Mouse (Mus musculus): ENCODE results near the gene Mms22l. TPM values are rescaled to one million over a fixed set of nuclear protein-coding genes. Genes with fewer than 3 reads are reported as not detected.
A peak's percentile ranks its signal among the peaks of the same experiment; 100 is the strongest.
"Not testable (repeated sequence)": the region's sequence is repeated elsewhere in the genome, so short reads cannot be mapped to it uniquely, and the experiment has no call there.

Gene Mms22l
- 23.0 and 24.1 TPM in 2 replicates for polyA plus RNA-seq (2016; fragmentation: Nextera tagmentation; extraction: Ambion mirVana)

- Histone ChIP-seq H3K4me1 (no peaks in the 10 kb centered on the region), H3K27me3 (replicated peaks) (no peaks in the 10 kb centered on the region), H3K4me2 (replicated peaks) (peak within 1 kb of the TSS; percentile 67), H3K36me3 (no peaks in the 10 kb centered on the region), H3K9ac (peak within 1 kb of the TSS; percentile 87), H3K27ac (peak within 1 kb of the TSS; percentile 90), H3K9me3 (0 out of 2 replicates have a peak, but pooled peaks cover 2% of the 10 kb centered on the region), H3K4me3 (peak within 1 kb of the TSS; percentile 92)
- under 1% methylated on average over 81 of the region's 83 CpGs for WGBS
- peak; percentile 100 for ATAC-seq (ENCODE audit: low FRiP score, low read depth)
These were observed at the start of gene Mms22l for GRCm38 (mm10) chr4:24496116-24496952. Gene Mms22l, plus strand, starts transcription at chr4:24496451.

DNA sequence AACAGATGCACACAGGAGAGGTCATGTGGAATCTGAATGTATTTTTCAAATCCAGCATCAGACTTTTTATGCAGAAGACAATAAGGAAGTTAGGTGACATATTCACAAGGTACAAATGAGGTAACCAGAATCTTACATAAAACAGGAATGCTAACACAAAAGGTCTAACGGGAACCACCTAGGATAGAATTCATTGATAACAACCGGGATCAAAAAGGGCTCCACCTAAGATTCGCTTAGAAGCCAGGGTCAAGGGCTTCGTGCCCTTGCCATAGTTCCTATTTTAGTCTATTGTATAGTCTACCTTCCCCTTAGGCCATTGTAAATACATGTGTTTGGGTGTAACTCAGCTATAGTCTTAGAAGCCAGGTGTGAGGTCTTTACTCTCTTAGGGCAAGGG is 12.2 kb upstream of the Mms22l start:
- ATAC-seq (ENCODE audit: low FRiP score, low read depth) = not testable (repeated sequence)
- WGBS = 93% methylated on average over 4 of the region's 4 CpGs

DNA sequence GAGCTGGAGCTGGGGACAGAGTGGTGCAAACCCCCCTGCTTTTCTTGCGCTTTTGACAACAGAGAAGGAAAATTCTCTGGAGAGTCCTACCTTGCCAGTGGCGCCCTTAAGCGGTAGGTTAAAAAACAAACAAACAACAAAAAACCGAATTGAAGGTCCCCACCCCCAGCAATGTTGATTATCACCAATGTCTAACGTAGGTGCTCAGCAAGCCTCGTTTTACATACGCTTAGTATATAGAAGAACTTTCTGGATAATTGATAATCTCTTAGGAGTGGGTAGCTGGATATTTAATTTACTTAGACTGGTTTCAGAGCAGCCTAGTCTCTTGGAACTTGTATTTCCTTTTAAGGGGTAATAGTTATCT is 685 bp downstream of the Mms22l start:
- H3K27ac ChIP-seq = no peak overlapping the region

More for the DNA sequence above, 12.2 kb upstream of the Mms22l start:
- H3K36me3 ChIP-seq; H3K4me2 ChIP-seq (replicated peaks); H3K27me3 ChIP-seq (replicated peaks); H3K9me3 ChIP-seq; H3K9ac ChIP-seq; H3K4me3 ChIP-seq; H3K27ac ChIP-seq; H3K4me1 ChIP-seq: not testable (repeated sequence)

GRCm38 (mm10) chr4:24509195-24509594 is 12.9 kb downstream of the Mms22l start:
- H3K36me3 ChIP-seq = peaks cover 14% of the 10 kb centered on the region; the same call in 1 of the 2 replicates
- no peaks in the 10 kb centered on the region for H3K27me3 ChIP-seq (replicated peaks)
- no peak overlapping the region for H3K27ac ChIP-seq
- H3K9me3 ChIP-seq = no peaks in the 10 kb centered on the region
- no peak overlapping the region for H3K9ac ChIP-seq
- H3K4me3 ChIP-seq = no peak overlapping the region
- no peak overlapping the region for H3K4me2 ChIP-seq (replicated peaks)
- H3K4me1 ChIP-seq = no peaks in the 10 kb centered on the region
- ATAC-seq (ENCODE audit: low FRiP score, low read depth) = no peak
- 95% methylated on average over 3 of the region's 3 CpGs for WGBS

More for the DNA sequence above, 685 bp downstream of the Mms22l start:
- 0% methylated on average over 7 of the region's 7 CpGs for WGBS
- H3K9ac ChIP-seq = peak overlapping the region; percentile 87
- no peak for ATAC-seq (ENCODE audit: low FRiP score, low read depth)
- H3K4me2 ChIP-seq (replicated peaks) = peak overlapping the region; percentile 67
- no peaks in the 10 kb centered on the region for H3K4me1 ChIP-seq
- H3K4me3 ChIP-seq = peak overlapping the region; percentile 92
- H3K9me3 ChIP-seq = no peaks in the 10 kb centered on the region
- H3K36me3 ChIP-seq = no peaks in the 10 kb centered on the region
- no peaks in the 10 kb centered on the region for H3K27me3 ChIP-seq (replicated peaks)

DNA sequence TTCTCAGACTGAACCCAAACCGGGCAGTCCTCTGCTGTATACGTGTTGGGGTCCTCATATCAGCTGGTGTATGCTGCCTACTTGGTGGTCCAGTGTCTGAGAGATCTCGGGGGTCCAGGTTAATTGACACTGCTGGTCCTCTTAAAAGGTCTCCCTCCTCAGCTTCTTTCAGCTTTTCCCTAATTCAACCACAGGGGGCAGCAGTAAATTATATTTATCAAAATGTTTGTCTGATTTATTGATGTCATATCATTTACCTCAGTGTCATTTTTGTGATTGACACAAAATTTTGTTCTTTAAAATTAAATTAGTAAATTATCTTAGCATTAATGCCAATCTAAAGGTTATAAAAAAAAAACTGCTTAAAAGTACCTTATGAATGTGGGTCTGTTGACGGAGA is 40.7 kb downstream of the Mms22l start:
- Histone ChIP-seq H3K4me1 (no peaks in the 10 kb centered on the region), H3K9me3 (no peaks in the 10 kb centered on the region), H3K36me3 (no peaks in the 10 kb centered on the region), H3K27ac (no peak overlapping the region), H3K27me3 (replicated peaks) (no peaks in the 10 kb centered on the region), H3K4me3 (no peak overlapping the region), H3K4me2 (replicated peaks) (no peak overlapping the region), H3K9ac (no peak overlapping the region)
- ATAC-seq (ENCODE audit: low FRiP score, low read depth) = no peak
- 86% methylated on average over 4 of the region's 4 CpGs for WGBS

DNA sequence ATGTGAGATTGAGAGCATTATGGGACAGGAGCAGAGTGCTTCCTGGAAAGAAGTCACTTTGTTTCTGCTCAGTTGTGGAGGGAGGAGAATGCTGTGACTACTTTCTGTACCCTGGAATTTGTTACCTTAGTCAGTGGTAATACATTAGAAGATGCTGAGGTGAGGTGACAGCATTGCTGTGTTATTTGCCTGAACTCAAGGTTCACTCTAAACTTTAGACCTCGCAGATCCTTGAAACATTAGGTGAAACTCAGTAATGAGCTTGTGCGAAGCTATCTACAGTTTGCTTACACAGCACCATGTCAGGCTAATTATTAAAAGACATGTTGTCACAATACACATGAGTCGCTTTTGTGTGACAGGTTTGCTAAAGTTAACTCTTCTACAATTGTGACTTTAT is 47.2 kb downstream of the Mms22l start:
- Histone ChIP-seq H3K9me3 (no peaks in the 10 kb centered on the region), H3K4me2 (replicated peaks) (no peak overlapping the region), H3K4me1 (peaks cover 3% of the 10 kb centered on the region; the same call in 1 of the 2 replicates), H3K36me3 (no peaks in the 10 kb centered on the region), H3K9ac (no peak overlapping the region), H3K27ac (no peak overlapping the region), H3K4me3 (no peak overlapping the region), H3K27me3 (replicated peaks) (no peaks in the 10 kb centered on the region)
- 88% methylated on average over 3 of the region's 3 CpGs for WGBS
- ATAC-seq (ENCODE audit: low FRiP score, low read depth) = no peak

- peaks cover 3% of the 10 kb centered on the region; the same call in 1 of the 2 replicates for H3K4me1 ChIP-seq
- H3K36me3 ChIP-seq = no peaks in the 10 kb centered on the region
- peak overlapping the region; percentile 36; the same call in 1 of the 2 replicates for H3K4me2 ChIP-seq (replicated peaks)
- no peaks in the 10 kb centered on the region for H3K9me3 ChIP-seq
- no peak overlapping the region; the same call in 1 of the 2 replicates for H3K27ac ChIP-seq
- WGBS = 17% methylated on average over 5 of the region's 5 CpGs
- H3K9ac ChIP-seq = no peak overlapping the region
- H3K4me3 ChIP-seq = no peak overlapping the region
- H3K27me3 ChIP-seq (replicated peaks) = no peaks in the 10 kb centered on the region
- ATAC-seq (ENCODE audit: low FRiP score, low read depth) = peak; percentile 91
These were observed 48.5 kb downstream of the Mms22l start for GRCm38 (mm10) chr4:24544677-24545151.

DNA sequence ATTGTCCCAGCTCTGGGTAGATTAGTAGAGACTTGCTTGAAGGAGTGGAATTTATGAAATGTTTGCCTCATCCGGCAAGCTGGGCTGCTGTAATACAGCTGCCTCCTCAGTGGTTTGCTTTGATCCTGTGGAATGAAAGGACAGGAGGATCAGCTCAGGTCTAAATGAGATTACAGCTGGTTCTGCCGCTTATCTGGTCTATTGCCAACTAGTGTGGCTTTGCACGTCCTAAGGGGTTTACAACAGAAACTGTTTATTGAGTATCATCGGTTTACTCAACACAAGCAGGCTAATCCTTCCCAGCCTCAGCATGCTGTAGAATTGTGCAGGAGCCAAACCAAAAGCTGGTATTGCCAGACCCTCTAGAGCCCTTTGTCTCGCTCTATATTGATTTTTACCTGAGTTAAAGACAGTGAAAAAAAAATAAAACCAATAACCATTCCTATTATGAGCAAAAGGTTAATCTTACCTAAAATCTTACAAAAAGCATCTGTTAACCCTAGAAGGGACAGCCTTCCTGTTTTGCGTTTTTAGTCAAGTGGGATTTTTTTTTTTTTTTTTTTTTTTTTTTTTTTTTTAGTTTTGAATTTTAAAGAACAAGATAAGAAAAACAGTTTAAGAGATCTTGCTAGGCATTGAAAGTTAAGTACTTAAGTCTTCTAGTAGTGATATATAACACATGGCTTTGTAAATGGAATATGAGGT is 60.0 kb downstream of the Mms22l start:
- Histone ChIP-seq H3K27me3 (replicated peaks) (no peaks in the 10 kb centered on the region), H3K4me3 (no peak overlapping the region), H3K4me2 (replicated peaks) (no peak overlapping the region), H3K36me3 (no peaks in the 10 kb centered on the region), H3K9me3 (no peaks in the 10 kb centered on the region), H3K9ac (no peak overlapping the region), H3K27ac (no peak overlapping the region), H3K4me1 (no peaks in the 10 kb centered on the region)
- no peak for ATAC-seq (ENCODE audit: low FRiP score, low read depth)
- 43% methylated on average over 6 of the region's 6 CpGs for WGBS

DNA sequence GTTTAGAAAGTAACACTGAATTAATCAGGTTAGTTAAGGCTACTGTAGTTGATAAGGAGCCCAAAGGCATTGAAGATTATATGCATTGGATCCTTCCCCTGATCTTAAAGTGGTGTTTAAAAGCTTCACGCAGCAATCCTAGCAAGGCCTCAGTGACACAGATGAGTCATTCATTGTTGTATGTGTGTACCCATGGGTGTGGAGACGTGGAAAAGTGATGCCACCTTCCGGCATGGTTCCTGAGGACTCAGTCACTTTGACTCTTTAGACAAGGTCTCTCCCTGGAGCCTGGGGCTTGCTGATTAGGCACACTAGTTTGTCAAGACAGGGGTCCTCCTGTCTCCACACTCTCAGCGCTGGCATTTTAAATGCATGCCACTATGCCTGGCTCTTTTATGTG is 60.9 kb downstream of the Mms22l start:
- ATAC-seq (ENCODE audit: low FRiP score, low read depth) = no peak
- no peak overlapping the region for H3K9ac ChIP-seq

DNA sequence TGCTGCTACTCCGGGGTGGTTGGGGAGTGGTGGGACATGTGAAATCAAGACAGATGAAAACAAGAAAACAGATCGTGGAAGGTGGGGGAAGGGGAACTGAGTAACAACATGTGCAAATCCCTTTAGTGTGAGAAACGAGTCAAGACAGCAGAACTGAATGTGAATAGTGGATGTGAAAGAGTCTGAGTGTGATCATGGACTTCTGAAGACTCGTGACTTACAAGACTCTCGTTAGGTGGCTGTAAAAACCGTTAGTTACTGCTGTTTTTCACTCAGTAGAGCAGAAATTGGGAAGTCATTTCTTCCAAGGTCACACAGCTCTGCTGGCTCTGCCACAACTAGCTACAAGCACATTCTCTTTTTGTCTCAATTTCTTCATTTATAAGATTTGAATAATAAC is 71.8 kb downstream of the Mms22l start:
- Histone ChIP-seq H3K9ac (no peak overlapping the region), H3K36me3 (no peaks in the 10 kb centered on the region), H3K27ac (no peak overlapping the region), H3K27me3 (replicated peaks) (no peaks in the 10 kb centered on the region), H3K9me3 (no peaks in the 10 kb centered on the region), H3K4me1 (no peaks in the 10 kb centered on the region), H3K4me3 (no peak overlapping the region), H3K4me2 (replicated peaks) (no peak overlapping the region)
- WGBS = 68% methylated on average over 6 of the region's 6 CpGs
- ATAC-seq (ENCODE audit: low FRiP score, low read depth) = no peak

More for the DNA sequence above, 60.9 kb downstream of the Mms22l start:
- Histone ChIP-seq H3K9me3 (no peaks in the 10 kb centered on the region), H3K4me3 (no peak overlapping the region), H3K27ac (no peak overlapping the region), H3K4me2 (replicated peaks) (no peak overlapping the region), H3K27me3 (replicated peaks) (no peaks in the 10 kb centered on the region), H3K4me1 (no peaks in the 10 kb centered on the region), H3K36me3 (no peaks in the 10 kb centered on the region)
- WGBS = 82% methylated on average over 4 of the region's 4 CpGs

DNA sequence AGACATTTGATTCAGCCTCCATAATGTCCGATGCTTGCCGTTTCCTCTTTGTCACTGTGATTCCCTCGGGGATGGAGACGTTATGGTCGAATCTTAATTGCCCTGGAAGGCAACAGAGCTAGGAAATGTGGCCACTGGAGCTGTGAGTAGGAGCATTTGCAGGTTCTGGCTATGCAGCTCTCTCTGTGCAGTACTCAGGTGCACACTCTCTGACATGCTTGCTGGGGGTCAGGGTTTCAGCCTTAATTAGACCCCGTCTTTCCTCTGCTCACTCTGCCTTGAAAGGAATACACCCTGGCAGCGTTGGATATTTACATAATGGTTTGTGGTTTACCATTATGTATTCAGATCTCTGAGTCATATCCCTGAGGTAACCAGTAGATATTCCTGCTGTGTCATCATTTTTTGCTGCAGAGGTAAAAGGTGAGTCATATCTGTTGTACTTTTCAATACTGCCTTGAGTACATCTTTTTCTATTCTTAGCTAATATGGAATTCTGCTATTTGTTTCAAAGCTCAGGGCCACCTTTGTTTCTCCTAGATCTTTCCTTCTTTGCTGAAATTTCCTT is 72.8 kb downstream of the Mms22l start:
- H3K9me3 ChIP-seq = no peaks in the 10 kb centered on the region
- H3K27me3 ChIP-seq (replicated peaks) = no peaks in the 10 kb centered on the region
- H3K27ac ChIP-seq = no peak overlapping the region
- H3K9ac ChIP-seq = no peak overlapping the region
- H3K4me1 ChIP-seq = no peaks in the 10 kb centered on the region
- H3K4me2 ChIP-seq (replicated peaks) = no peak overlapping the region
- 67% methylated on average over 7 of the region's 7 CpGs for WGBS
- ATAC-seq (ENCODE audit: low FRiP score, low read depth) = no peak
- H3K4me3 ChIP-seq = no peak overlapping the region
- H3K36me3 ChIP-seq = no peaks in the 10 kb centered on the region

DNA sequence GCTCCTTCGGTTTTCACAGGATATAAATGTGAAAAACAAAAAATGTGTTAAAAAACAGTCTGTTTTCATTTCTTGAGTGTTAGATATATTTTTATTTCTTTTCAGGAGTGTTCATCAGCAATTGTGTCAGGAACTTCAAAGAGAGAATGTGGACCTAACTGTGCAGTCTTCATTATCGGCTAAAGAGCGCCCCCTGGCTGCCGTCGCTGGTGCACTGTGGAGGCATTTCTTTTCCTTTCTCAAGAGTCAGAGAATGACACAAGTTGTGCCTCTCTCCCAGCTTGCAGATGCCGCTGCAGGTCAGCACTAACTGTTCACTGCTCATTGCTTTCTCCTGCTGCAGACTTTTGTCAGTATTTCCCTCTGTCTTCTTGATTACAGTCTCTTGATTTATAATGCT is 78.0 kb downstream of the Mms22l start:
- 21% methylated on average over 6 of the region's 6 CpGs for WGBS
- Histone ChIP-seq H3K27me3 (replicated peaks) (no peaks in the 10 kb centered on the region), H3K9ac (no peak overlapping the region), H3K4me2 (replicated peaks) (no peak overlapping the region), H3K27ac (no peak overlapping the region), H3K4me3 (no peak overlapping the region), H3K36me3 (no peaks in the 10 kb centered on the region; the same call in 1 of the 2 replicates), H3K9me3 (no peaks in the 10 kb centered on the region), H3K4me1 (no peaks in the 10 kb centered on the region)
- ATAC-seq (ENCODE audit: low FRiP score, low read depth) = peak; percentile 61; the same call in 1 of the 2 replicates

Data from neural tube, embryonic 12.5 days (tissue).